Mouse (Mus musculus): ENCODE results near the gene Olfr589. TPM values are rescaled to one million over a fixed set of nuclear protein-coding genes. Genes with fewer than 3 reads are reported as not detected.

The Olfr589 gene
- not detected for polyA plus RNA-seq (2014; fragmentation: Illumina TruSeq; extraction: RNeasy Lipid Tissue Mini Kit (QIAGEN cat#74804); ENCODE audit: low read depth, low replicate concordance)

GRCm38 (mm10) chr7:103156256-103156655 lies at the start of gene Olfr589:
TSS of gene Olfr589 (minus strand) at chr7:103156356.

GRCm38 (mm10) chr7:103184503-103184902 lies 28.3 kb upstream of the Olfr589 start, which contains the start of gene Olfr592:
TSS of gene Olfr592 (plus strand) at chr7:103184803.

GRCm38 (mm10) chr7:103178240-103178639 lies 22.1 kb upstream of the Olfr589 start, which contains the start of gene Olfr591:
TSS of gene Olfr591 (minus strand) at chr7:103178340.

GRCm38 (mm10) chr7:103140579-103140978 lies 15.6 kb downstream of the Olfr589 start, which contains the start of gene Olfr588-ps1:
TSS of gene Olfr588-ps1 (plus strand) at chr7:103140879.

GRCm38 (mm10) chr7:103125538-103125937 lies 30.6 kb downstream of the Olfr589 start, which contains the start of gene Olfr586:
TSS of gene Olfr586 (minus strand) at chr7:103125638.

Other genes starting within 250 kb of the Olfr589 start
- not detected for gene Olfr571, start 238.8 kb downstream of the Olfr589 start, polyA plus RNA-seq (2014; fragmentation: Illumina TruSeq; extraction: RNeasy Lipid Tissue Mini Kit (QIAGEN cat#74804); ENCODE audit: low read depth, low replicate concordance)
- not detected for gene Olfr572, start 231.9 kb downstream of the Olfr589 start, polyA plus RNA-seq (2014; fragmentation: Illumina TruSeq; extraction: RNeasy Lipid Tissue Mini Kit (QIAGEN cat#74804); ENCODE audit: low read depth, low replicate concordance)
- not detected for gene Olfr573-ps1, start 213.8 kb downstream of the Olfr589 start, polyA plus RNA-seq (2014; fragmentation: Illumina TruSeq; extraction: RNeasy Lipid Tissue Mini Kit (QIAGEN cat#74804); ENCODE audit: low read depth, low replicate concordance)
- gene Olfr574, start 207.9 kb downstream of the Olfr589 start, polyA plus RNA-seq (2014; fragmentation: Illumina TruSeq; extraction: RNeasy Lipid Tissue Mini Kit (QIAGEN cat#74804); ENCODE audit: low read depth, low replicate concordance) = not detected
- not detected for gene Olfr575, start 197.6 kb downstream of the Olfr589 start, polyA plus RNA-seq (2014; fragmentation: Illumina TruSeq; extraction: RNeasy Lipid Tissue Mini Kit (QIAGEN cat#74804); ENCODE audit: low read depth, low replicate concordance)
- gene Olfr576, start 193.7 kb downstream of the Olfr589 start, polyA plus RNA-seq (2014; fragmentation: Illumina TruSeq; extraction: RNeasy Lipid Tissue Mini Kit (QIAGEN cat#74804); ENCODE audit: low read depth, low replicate concordance) = not detected
- gene Olfr577, start 180.4 kb downstream of the Olfr589 start, polyA plus RNA-seq (2014; fragmentation: Illumina TruSeq; extraction: RNeasy Lipid Tissue Mini Kit (QIAGEN cat#74804); ENCODE audit: low read depth, low replicate concordance) = not detected
- not detected for gene Olfr578, start 167.0 kb downstream of the Olfr589 start, polyA plus RNA-seq (2014; fragmentation: Illumina TruSeq; extraction: RNeasy Lipid Tissue Mini Kit (QIAGEN cat#74804); ENCODE audit: low read depth, low replicate concordance)
- not detected for gene Olfr582, start 118.3 kb downstream of the Olfr589 start, polyA plus RNA-seq (2014; fragmentation: Illumina TruSeq; extraction: RNeasy Lipid Tissue Mini Kit (QIAGEN cat#74804); ENCODE audit: low read depth, low replicate concordance)
- not detected for gene Olfr583, start 105.1 kb downstream of the Olfr589 start, polyA plus RNA-seq (2014; fragmentation: Illumina TruSeq; extraction: RNeasy Lipid Tissue Mini Kit (QIAGEN cat#74804); ENCODE audit: low read depth, low replicate concordance)
- not detected for gene Olfr584, start 74.5 kb downstream of the Olfr589 start, polyA plus RNA-seq (2014; fragmentation: Illumina TruSeq; extraction: RNeasy Lipid Tissue Mini Kit (QIAGEN cat#74804); ENCODE audit: low read depth, low replicate concordance)
- not detected for gene Olfr585, start 58.6 kb downstream of the Olfr589 start, polyA plus RNA-seq (2014; fragmentation: Illumina TruSeq; extraction: RNeasy Lipid Tissue Mini Kit (QIAGEN cat#74804); ENCODE audit: low read depth, low replicate concordance)
- gene Olfr586, start 30.7 kb downstream of the Olfr589 start, polyA plus RNA-seq (2014; fragmentation: Illumina TruSeq; extraction: RNeasy Lipid Tissue Mini Kit (QIAGEN cat#74804); ENCODE audit: low read depth, low replicate concordance) = not detected
- not detected for gene Olfr588-ps1, start 15.5 kb downstream of the Olfr589 start, polyA plus RNA-seq (2014; fragmentation: Illumina TruSeq; extraction: RNeasy Lipid Tissue Mini Kit (QIAGEN cat#74804); ENCODE audit: low read depth, low replicate concordance)
- gene Olfr591, start 22.0 kb upstream of the Olfr589 start, polyA plus RNA-seq (2014; fragmentation: Illumina TruSeq; extraction: RNeasy Lipid Tissue Mini Kit (QIAGEN cat#74804); ENCODE audit: low read depth, low replicate concordance) = not detected
- not detected for gene Olfr592, start 28.4 kb upstream of the Olfr589 start, polyA plus RNA-seq (2014; fragmentation: Illumina TruSeq; extraction: RNeasy Lipid Tissue Mini Kit (QIAGEN cat#74804); ENCODE audit: low read depth, low replicate concordance)
- gene Olfr593, start 55.5 kb upstream of the Olfr589 start, polyA plus RNA-seq (2014; fragmentation: Illumina TruSeq; extraction: RNeasy Lipid Tissue Mini Kit (QIAGEN cat#74804); ENCODE audit: low read depth, low replicate concordance) = not detected
- not detected for gene Olfr594, start 60.6 kb upstream of the Olfr589 start, polyA plus RNA-seq (2014; fragmentation: Illumina TruSeq; extraction: RNeasy Lipid Tissue Mini Kit (QIAGEN cat#74804); ENCODE audit: low read depth, low replicate concordance)
- not detected for gene Usp17ld, start 96.1 kb upstream of the Olfr589 start, polyA plus RNA-seq (2014; fragmentation: Illumina TruSeq; extraction: RNeasy Lipid Tissue Mini Kit (QIAGEN cat#74804); ENCODE audit: low read depth, low replicate concordance)
- gene Olfr596, start 149.3 kb upstream of the Olfr589 start, polyA plus RNA-seq (2014; fragmentation: Illumina TruSeq; extraction: RNeasy Lipid Tissue Mini Kit (QIAGEN cat#74804); ENCODE audit: low read depth, low replicate concordance) = not detected
- not detected for gene Olfr597, start 160.0 kb upstream of the Olfr589 start, polyA plus RNA-seq (2014; fragmentation: Illumina TruSeq; extraction: RNeasy Lipid Tissue Mini Kit (QIAGEN cat#74804); ENCODE audit: low read depth, low replicate concordance)
- gene Olfr598, start 167.2 kb upstream of the Olfr589 start, polyA plus RNA-seq (2014; fragmentation: Illumina TruSeq; extraction: RNeasy Lipid Tissue Mini Kit (QIAGEN cat#74804); ENCODE audit: low read depth, low replicate concordance) = not detected
- not detected for gene Olfr599, start 179.6 kb upstream of the Olfr589 start, polyA plus RNA-seq (2014; fragmentation: Illumina TruSeq; extraction: RNeasy Lipid Tissue Mini Kit (QIAGEN cat#74804); ENCODE audit: low read depth, low replicate concordance)
- not detected for gene Olfr600, start 193.3 kb upstream of the Olfr589 start, polyA plus RNA-seq (2014; fragmentation: Illumina TruSeq; extraction: RNeasy Lipid Tissue Mini Kit (QIAGEN cat#74804); ENCODE audit: low read depth, low replicate concordance)
- not detected for gene Olfr601, start 206.3 kb upstream of the Olfr589 start, polyA plus RNA-seq (2014; fragmentation: Illumina TruSeq; extraction: RNeasy Lipid Tissue Mini Kit (QIAGEN cat#74804); ENCODE audit: low read depth, low replicate concordance)
- gene Olfr603, start 229.8 kb upstream of the Olfr589 start, polyA plus RNA-seq (2014; fragmentation: Illumina TruSeq; extraction: RNeasy Lipid Tissue Mini Kit (QIAGEN cat#74804); ENCODE audit: low read depth, low replicate concordance) = not detected

Measured in adrenal gland, adult 10 weeks (tissue).